Mouse (Mus musculus) liver, embryonic 14.5 days (tissue): ENCODE results near the gene Col6a3.

Experiments used
- CTCF ChIP-seq: IDR thresholded peaks from 2 replicates; pipeline ENCODE4 v1.5.1; 2016; ENCODE audit warnings: antibody characterized with exemption, low read depth, control low read depth
- EP300 ChIP-seq: IDR thresholded peaks from 2 replicates; pipeline ENCODE4 v1.6.1; 2016; ENCODE audit warnings: antibody characterized with exemption, low read depth

DNA sequence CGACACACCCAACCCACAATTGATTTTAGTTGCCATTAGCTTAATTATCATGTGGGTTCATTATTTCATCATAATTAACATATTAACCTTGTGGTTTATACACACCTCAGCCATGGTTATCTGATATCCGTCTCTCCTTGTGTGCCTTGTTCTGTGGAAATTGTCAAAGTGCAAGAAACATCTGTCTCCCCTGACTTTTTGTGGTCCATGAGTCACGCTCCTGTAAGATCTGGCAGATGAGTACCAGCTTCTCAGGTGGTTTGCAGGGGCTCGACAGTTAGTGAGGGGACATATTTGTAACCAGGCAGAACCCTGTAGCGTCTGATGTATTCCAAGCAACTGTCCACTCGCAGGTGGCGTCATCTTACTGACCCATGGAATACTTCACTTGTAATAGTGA lies 101.1 kb downstream of the Col6a3 start:
- TF ChIP-seq CTCF (no peak), EP300 (no peak)
